Mouse (Mus musculus): Measurements from ENCODE around the gene Zfhx2.
A peak's percentile ranks its signal among the peaks of the same experiment; 100 is the strongest.

Zfhx2 gene

DNA sequence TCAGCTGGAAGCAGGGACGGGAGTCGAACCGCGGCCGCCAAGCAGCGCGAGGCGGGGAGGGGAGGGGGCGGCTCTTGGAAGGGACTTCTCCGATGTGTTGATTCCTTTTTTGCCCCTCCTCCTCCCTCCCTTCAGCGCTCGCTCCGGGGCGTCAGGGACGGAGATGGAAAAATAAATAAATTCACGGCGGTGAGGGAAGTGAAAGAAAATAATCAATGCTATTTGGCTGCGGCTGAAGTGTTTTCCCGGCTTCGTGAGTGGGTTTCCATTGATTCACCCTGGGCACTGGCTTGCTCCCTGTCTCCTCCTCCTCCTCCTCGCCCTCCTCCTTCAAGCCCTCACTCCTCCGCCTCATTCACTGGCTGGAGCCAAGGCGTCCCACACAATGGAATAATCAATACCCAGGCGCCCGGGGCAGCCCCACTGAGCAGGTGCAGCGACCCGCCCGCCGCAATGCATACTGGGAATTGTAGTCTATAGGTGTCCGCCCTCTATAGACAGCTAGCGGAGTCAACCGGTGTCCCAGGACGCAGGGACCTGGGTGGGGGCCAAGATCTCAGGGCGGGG is at the start of gene Zfhx2:
TSS of gene Zfhx2 (minus strand) at position 314 of the 567 bp plus-strand sequence.
- peak; percentile 95 for DNase-seq (ENCODE audit: extremely low spot score, low spot score)

- no peak for DNase-seq (ENCODE audit: extremely low spot score, low spot score)
Observed at GRCm38 (mm10) chr14:55139313-55139712, 47.2 kb upstream of the Zfhx2 start.

DNA sequence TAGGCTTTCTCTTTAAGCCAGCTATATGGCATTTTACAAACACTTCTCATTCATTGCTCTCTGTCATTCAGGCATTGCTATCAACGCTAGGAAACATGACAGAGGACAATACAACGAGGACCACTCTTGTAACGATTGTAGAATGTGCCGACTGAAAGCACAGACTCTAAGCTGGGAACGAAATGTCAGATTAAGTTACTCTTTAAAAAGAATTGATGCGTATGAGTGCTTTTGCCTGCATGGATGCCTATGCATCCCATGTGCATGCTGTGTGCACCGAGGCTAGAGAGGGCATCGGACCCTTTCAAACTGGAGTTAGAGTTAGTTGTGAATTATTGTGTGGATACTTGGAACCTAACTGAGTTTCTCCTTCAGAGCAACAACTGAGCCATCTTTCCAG is 43.6 kb upstream of the Zfhx2 start:
- no peak for DNase-seq (ENCODE audit: extremely low spot score, low spot score)

DNA sequence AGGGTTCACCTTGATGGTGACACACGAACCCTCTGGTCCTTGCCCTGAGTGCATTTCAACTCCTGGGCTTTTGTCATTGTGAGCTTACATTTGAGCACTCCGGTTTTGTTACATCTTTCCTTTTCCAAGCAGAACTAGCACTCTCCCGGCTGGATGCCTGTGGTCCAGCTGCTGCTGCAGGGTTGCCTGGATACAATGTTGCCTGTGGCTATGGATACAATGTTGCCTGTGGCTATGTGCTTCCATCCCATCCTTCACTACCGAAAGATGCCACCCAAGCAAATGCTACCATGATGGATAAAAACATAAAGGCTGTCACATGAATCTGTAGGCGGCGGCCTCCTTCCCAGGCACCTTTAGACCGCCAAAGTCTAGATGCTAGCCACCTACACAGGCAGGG is 34.4 kb upstream of the Zfhx2 start:
- no peak for DNase-seq (ENCODE audit: extremely low spot score, low spot score)

DNA sequence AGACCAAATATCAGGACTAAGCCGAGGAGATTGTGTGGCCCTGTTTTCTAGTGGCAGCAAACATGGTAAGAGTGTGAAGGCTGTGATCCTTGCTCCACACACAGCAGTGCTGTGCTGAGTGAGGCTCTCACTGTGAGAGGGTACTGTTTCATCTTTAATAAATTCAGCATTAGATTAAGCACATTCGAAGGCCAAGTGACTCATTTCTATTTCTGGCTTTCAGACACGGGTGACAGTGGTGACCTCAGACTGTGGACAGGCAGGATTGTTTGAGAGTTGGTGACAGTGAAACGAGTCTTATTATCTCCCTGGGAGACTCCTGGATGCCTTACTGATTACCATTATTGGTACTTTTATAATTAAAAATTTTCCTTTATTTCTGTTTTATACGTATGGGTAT is 33.6 kb upstream of the Zfhx2 start:
- no peak for DNase-seq (ENCODE audit: extremely low spot score, low spot score)

DNA sequence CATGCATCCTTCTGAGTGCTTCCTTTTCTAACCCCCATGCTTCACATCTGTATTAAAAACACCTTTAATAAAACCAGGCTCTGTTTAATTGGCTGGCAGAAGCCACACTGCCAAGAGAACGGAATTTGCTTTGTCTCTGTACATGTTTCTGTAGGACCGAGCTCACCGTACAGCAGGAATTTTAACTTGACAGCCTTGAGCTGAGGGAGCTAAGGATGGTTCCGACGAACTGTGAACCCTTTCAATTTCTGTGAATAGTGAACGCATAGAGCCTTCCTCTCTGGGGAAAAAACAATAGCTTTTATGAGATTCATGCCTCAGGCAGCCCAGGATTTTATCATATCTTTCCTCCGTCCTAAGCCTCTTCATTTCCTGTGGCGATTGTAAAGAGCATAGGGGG is 30.2 kb upstream of the Zfhx2 start:
- DNase-seq (ENCODE audit: extremely low spot score, low spot score) = no peak

- peak; percentile 66 for DNase-seq (ENCODE audit: extremely low spot score, low spot score)
Observed at GRCm38 (mm10) chr14:55121947-55122346, 29.8 kb upstream of the Zfhx2 start.

DNA sequence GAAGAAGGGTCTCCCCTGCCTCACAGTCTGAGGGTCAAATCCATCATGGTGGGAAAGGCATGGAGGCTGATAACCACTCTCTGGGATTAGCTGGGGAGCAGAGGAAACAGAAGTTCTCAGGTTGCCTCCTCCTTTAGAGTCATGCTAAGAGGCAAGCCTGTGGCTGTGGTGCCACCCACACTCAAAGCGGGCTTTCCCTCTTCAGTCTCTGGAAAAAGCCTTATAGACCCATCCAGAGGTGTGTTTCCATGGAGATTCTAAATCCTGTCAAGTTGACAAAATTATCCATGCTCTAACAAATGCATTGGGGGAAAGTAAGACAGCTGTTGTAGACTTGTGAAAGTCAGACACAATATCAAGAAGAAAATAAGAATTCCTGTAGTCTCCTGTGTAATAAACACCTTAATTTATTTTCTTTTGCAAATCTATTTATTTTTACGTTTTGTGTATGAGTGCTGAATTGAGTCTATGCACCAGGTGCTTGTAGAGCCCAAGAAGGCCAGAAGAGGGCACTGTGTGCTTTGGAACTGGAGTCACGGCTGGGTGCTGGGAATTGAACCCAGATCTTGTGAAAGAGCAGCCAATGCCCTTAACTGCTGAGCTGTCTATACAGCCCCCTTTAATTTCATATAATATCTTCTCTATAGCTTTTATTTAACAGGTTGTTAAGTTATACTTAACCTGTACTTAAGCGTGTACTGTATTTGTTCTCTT is 27.5 kb upstream of the Zfhx2 start:
- no peak for DNase-seq (ENCODE audit: extremely low spot score, low spot score)

DNA sequence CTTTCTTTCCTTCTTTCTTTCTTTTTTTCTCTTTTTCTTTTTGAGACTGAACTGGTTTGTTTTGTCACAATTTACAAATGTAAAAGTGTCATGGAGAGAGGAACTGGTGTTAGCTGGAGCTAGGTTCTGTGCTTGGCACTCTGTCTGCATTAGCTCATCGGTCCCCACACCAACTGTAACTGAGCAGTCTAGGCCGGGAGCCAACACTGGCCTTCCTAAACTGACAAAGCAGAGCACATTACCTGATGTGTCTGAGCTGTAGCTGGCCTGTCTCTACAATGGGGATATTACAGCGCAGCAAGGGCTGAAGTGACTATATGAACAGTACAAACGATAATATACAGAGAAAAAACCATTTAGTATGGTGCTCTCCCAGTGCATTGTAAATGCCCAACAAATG is 26.7 kb upstream of the Zfhx2 start:
- no peak for DNase-seq (ENCODE audit: extremely low spot score, low spot score)

DNA sequence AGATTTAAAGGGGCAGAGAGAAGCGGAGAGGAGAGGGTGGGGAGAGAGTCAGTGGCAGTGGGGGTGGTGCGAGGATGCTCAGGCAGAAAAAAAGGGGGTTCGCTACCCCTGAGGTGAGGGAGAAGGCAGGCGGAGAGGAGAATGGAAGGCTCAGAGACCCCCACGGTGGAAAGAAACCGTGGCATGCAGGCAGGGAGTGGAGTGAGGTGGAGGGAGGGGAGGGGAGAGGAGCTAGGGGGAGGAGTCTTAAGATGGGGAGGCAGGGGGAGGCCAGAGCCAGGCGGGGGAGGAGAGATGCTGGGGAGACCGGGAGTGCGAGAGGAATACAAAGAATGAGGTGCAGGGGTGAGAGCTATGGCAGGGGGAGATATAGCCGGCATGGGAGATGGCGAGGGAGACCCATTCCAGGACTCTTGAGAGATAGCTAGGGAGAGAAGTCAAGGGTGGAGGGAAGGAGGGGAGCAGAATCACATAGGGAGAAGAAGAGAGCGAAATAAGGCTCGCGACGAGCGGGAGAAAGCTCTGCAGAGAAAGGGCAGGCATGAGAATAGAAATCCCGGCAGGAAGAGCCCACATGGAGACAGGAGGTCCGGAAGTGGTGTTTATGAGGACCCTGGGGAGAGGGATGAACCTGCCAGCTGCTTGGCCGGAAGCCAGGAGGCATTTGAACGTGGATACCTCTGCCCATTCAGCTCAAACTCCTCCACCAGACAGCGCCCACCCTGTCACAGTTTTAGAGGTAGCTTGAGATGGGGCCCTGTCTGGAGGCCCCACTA is 24.5 kb upstream of the Zfhx2 start, which contains the start of gene Jph4:
TSS of gene Jph4 (minus strand) at position 511 of the 776 bp plus-strand sequence.
- no peak for DNase-seq (ENCODE audit: extremely low spot score, low spot score)

GRCm38 (mm10) chr14:55115846-55116245 is 23.7 kb upstream of the Zfhx2 start:
- DNase-seq (ENCODE audit: extremely low spot score, low spot score) = no peak

DNA sequence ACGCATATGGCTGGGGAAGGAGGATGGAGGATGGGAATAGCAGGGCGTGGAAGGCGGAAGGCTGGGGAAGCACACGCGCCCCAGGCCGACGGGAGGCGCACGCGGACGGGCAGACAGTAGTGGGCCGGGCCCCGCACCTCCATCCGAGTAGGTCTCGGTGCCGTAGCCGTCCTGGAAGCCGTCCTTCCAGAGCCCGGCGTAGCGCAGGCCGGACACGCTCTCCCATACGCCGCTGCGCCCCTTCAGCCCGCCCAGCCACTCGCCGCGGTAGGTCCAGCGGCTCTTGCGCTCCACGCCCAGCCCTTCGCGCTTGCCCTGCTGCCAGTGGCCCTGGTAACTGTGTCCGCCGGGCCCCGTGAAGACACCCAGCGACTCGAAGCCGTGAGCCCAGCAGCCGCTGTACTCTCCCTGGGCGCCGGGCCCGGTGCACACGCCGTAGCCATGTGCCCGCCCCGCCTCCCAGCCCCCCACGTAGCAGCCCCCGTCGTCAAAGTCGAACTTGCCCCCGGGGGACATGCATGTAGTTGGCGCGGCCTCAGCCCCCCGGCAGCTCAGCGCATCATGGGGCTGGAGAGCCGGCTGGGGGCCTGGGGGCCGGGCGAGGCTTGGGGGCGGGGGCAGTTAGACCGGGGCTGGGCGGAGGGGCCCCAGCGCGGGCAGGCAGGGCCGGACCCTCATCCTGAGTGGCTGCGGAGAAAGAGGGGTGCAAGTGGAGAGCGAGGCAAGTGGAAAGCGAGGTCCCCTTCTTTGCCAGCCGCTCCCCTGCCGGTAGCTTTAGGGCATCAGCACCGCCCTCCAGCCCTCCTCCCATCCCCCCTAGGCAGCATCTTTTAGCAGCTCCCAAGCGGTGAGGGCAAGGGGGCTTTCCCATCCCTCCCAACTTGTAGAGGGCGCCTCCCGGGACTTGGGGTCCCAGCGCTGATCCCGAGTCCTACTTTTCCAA is 22.9 kb upstream of the Zfhx2 start:
- DNase-seq (ENCODE audit: extremely low spot score, low spot score) = peak; percentile 66

GRCm38 (mm10) chr14:55113975-55114645 is 22.0 kb upstream of the Zfhx2 start:
- DNase-seq (ENCODE audit: extremely low spot score, low spot score) = peak; percentile 31

DNA sequence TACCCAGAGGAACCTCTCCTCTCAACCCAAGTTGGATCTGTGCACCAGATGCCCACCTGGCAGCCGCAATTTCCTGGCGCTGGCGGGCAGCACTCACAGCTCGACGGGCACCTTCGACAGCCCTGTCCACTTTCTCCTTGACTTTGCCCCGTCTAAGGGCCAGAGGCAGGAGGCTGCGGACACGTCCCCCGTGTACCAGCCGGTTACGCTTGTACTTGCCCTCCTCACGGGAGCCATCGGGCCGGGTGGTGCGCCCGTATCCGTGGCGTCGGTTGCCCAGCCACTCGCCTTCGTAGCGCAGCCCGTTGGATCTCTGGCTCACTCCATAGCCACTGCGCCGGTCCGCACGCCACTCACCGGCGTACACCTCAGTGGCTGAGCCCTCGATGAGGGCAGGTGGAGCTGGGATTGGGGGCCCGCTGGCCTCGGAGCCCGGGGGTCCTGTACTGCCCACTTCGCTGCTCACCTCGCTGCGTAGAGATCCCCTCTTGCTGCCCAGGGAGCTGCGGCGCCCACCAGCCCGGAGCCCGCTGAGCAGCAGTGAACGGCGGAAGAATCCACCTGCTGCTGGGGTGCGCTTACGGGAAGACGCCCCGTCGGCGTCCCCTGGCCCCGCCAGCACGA is 21.3 kb upstream of the Zfhx2 start:
- DNase-seq (ENCODE audit: extremely low spot score, low spot score) = no peak

- DNase-seq (ENCODE audit: extremely low spot score, low spot score) = no peak
Observed at GRCm38 (mm10) chr14:55111720-55112119, 19.6 kb upstream of the Zfhx2 start.

DNA sequence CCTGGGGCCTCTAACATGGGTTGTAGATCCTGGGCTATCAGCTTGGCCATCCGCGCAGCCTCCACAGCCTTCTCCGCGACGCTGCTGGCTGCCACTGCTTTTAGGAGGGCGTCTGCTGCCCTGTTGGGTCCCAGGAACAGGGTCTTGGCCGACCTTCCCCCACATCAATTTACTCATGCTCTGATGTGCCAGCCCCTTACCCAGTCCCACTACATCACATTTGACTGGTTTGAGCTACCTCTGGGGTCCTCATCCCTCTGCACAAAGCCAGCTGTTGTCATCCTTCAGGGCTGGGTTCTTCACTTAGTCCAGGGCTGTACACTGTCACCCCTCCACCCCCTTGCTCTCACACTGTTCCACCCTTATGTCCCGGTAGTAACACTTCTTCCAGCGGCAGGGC is 18.0 kb upstream of the Zfhx2 start:
- DNase-seq (ENCODE audit: extremely low spot score, low spot score) = no peak

DNA sequence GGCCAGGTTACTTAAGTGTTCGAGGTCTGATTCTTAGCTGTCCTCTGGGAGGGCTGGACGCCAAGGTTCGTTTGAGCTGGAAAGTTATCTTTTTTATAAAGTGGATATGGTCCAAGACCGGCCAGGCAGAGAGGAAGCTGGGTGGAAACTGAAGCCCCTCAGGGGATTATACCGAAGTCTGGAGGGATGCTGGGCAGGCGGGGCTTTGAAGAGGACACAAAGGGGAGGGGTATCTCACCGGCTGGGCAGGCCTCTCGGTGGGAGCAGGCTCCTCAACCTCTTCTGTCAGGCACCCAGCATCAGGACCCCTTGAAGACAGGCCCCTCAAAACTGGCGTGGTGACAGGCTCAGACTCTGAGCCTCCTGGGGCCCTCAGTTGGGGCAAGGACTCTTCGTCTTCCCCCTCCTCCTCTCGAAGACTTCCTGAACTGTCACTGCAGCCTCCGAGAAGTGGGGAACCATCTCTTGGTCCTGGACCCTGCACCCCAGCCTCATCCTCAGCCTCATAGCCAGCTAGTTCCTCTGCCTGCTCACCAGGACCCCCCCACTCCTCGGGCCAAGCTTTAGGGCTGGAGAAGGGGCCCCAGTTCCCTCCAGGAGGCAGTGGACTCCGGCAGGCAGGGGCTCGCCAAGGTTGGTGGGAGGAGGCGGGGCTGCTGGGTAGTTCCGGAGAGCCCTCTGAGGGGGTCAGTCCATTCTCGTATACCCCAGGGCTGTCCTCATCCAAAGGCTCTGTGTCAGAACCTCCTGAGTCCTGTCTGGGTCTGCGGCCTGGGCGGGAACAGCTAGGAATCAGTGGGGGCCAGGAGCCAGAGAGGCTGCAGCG is 17.1 kb upstream of the Zfhx2 start:
- no peak for DNase-seq (ENCODE audit: extremely low spot score, low spot score)

DNA sequence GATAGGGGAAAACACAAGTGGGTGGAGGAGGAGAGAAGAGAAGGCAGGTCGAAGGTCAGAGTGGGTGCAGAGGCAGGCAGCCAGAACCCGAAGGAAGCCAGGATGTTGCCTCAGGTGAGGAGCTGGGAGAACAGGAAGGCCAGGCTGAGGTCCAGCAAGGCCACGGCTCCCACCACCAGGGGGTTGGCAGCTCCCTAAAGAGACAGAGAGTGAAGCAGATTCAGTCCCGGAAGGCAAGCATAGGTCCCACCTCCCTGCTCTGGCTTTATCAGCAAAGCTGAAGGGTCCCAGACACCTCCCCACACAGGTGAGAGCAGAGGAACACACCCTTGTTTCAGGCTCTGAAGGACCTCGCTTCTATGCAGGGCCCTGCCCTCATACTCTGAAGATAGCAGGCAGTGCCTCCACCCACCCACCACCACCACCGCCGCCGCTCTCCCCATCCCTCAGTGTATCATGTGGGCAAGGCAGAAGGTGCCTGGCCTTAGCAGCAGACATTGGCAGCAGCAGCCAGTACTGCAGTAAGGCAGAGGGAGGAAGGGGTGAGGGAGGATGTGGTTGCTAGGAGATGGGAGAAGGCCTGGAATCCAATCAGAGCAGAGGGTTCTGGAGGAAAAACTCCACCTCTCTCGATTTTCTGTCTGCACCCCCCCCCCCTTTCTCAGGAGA is 16.2 kb upstream of the Zfhx2 start:
- DNase-seq (ENCODE audit: extremely low spot score, low spot score) = peak; percentile 13

DNA sequence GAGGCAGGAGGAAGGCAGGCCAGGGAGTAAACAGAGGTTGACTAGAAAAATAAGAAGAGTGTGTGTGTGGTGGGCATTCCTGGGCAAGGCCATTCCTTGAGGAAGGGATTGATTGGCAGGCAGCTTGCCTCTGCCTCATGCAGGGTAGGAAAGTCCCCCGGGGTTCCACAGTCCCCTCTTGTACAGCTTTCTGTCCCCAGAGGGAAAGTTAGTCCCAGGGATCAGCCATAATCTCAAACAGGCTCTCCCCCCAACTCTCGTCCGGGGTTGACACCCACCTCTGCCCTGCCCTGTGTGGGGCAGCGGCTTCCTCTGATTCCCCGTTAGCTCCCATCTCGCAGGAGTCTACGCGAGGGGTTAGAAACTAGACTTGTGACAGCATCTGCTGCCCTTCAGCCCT is 14.9 kb upstream of the Zfhx2 start:
- no peak for DNase-seq (ENCODE audit: extremely low spot score, low spot score)

Data from neural tube, embryonic 10.5 days (tissue).